Mouse (Mus musculus): ENCODE measurements at regions not wholly inside any gene's neighbourhood (a gene's known extent, or its start where the extent isn't known, plus 50 kb on each side); places are given as distances from the start of the nearest gene placed in this dataset.

GRCm38 (mm10) chr1:153994871-153995270 is 94.8 kb upstream of the Teddm2 start:
- TF ChIP-seq POLR2A (IDR thresholded peaks at IDR 0.05; ENCODE audit: borderline replicate concordance, extremely low read depth, insufficient read depth, insufficient read length, poor library complexity, severe bottlenecking) (no peak), CTCF (IDR thresholded peaks at IDR 0.05; ENCODE audit: borderline replicate concordance, extremely low read depth, insufficient read depth, insufficient read length) (no peak)
